Mouse (Mus musculus): ENCODE measurements around the gene Otx2. TPM values are rescaled to one million over a fixed set of nuclear protein-coding genes. Genes with fewer than 3 reads are reported as not detected.

The Otx2 gene
- 0.18 and 0.33 TPM in 2 replicates for polyA plus RNA-seq (2014; fragmentation: Nextera tagmentation; extraction: Ambion mirVana)

DNA sequence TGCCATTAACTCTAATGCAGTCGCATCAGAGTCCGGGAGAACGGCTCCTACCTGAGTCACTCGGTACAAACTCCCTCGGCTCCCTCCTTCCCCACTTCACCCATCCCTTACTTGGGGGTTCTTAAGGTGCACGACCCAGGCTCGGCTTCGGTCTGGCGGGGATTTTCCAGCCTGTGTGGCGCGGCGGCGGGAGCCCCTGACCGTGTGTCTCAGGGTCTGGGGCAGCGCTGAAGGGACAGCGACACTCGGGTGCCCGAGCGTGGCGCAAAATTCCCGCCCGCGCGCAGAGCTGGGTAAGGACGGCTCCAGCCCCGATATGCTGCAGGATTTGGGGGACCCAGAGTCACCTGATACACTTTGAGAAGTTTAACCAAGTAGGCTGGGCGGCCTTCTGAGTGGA, at the start of gene Otx2:
Gene Otx2, minus strand, starts transcription at position 279 of the 400 bp plus-strand sequence.
- ATAC-seq (ENCODE audit: insufficient read depth, low FRiP score, low TSS enrichment), result no peak
- no peak for DNase-seq (ENCODE audit: low spot score)
- Histone ChIP-seq H3K36me3 (ENCODE audit: control insufficient read depth, insufficient read depth, low read length) (no peaks in the 10 kb centered on the region), H3K4me3 (ENCODE audit: low read depth, low read length) (no peak within 1 kb of the TSS), H3K4me1 (ENCODE audit: control insufficient read depth, insufficient read depth, low read length) (no peaks in the 10 kb centered on the region), H3K27ac (ENCODE audit: low read depth, low read length) (no peak within 1 kb of the TSS), H3K9me3 (ENCODE audit: control insufficient read depth, low read length) (no peaks in the 10 kb centered on the region), H3K4me2 (ENCODE audit: low read depth) (no peak within 1 kb of the TSS), H3K27me3 (ENCODE audit: control insufficient read depth, insufficient read depth, low read length) (peaks cover 87% of the 10 kb centered on the region), H3K9ac (ENCODE audit: low read length) (no peak within 1 kb of the TSS)
- WGBS, result under 1% methylated on average over 27 of the region's 27 CpGs

DNA sequence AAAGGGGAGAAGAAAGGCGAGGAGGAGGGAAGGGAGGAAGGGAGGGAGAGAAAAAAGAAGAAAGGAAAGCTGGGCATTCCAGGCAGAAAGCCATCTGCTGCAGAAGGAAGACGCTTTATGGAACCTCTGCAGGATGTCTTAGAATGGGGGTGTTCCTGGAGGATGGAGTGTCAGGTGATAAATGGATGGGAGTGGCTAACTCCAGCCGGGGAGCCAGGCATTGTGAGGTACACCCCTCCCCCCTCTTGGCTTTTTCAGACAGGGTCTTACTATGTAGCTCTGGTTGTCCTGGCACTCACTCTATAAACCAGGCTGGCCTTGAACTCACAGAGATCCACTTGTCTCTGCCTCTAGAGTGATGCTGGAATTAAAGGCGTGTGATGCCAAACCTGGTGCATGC, 49.1 kb upstream of the Otx2 start:
- 25% methylated on average over 4 of the region's 4 CpGs for WGBS
- no peaks in the 10 kb centered on the region for H3K27me3 ChIP-seq (ENCODE audit: control insufficient read depth, insufficient read depth, low read length)
- H3K4me1 ChIP-seq (ENCODE audit: control insufficient read depth, insufficient read depth, low read length), result no peaks in the 10 kb centered on the region
- H3K4me3 ChIP-seq (ENCODE audit: low read depth, low read length), result no peak overlapping the region
- H3K27ac ChIP-seq (ENCODE audit: low read depth, low read length), result no peak overlapping the region
- ATAC-seq (ENCODE audit: insufficient read depth, low FRiP score, low TSS enrichment), result no peak
- no peak for DNase-seq (ENCODE audit: low spot score)
- H3K36me3 ChIP-seq (ENCODE audit: control insufficient read depth, insufficient read depth, low read length), result no peaks in the 10 kb centered on the region
- H3K9me3 ChIP-seq (ENCODE audit: control insufficient read depth, low read length), result no peaks in the 10 kb centered on the region
- H3K9ac ChIP-seq (ENCODE audit: low read length), result no peak overlapping the region
- no peak overlapping the region for H3K4me2 ChIP-seq (ENCODE audit: low read depth)

- H3K4me2 ChIP-seq (ENCODE audit: low read depth), result no peak overlapping the region
- no peak overlapping the region for H3K4me3 ChIP-seq (ENCODE audit: low read depth, low read length)
- no peak for ATAC-seq (ENCODE audit: insufficient read depth, low FRiP score, low TSS enrichment)
- H3K27me3 ChIP-seq (ENCODE audit: control insufficient read depth, insufficient read depth, low read length), result no peaks in the 10 kb centered on the region
- WGBS, result 80% methylated on average over 3 of the region's 3 CpGs
- no peak overlapping the region for H3K9ac ChIP-seq (ENCODE audit: low read length)
- no peaks in the 10 kb centered on the region for H3K4me1 ChIP-seq (ENCODE audit: control insufficient read depth, insufficient read depth, low read length)
- no peaks in the 10 kb centered on the region for H3K36me3 ChIP-seq (ENCODE audit: control insufficient read depth, insufficient read depth, low read length)
- H3K9me3 ChIP-seq (ENCODE audit: control insufficient read depth, low read length), result no peaks in the 10 kb centered on the region
- no peak for DNase-seq (ENCODE audit: low spot score)
- no peak overlapping the region for H3K27ac ChIP-seq (ENCODE audit: low read depth, low read length)
Measured at GRCm38 (mm10) chr14:48719296-48719695, 45.7 kb upstream of the Otx2 start.

- Histone ChIP-seq H3K4me2 (ENCODE audit: low read depth) (no peak overlapping the region), H3K4me3 (ENCODE audit: low read depth, low read length) (no peak overlapping the region), H3K4me1 (ENCODE audit: control insufficient read depth, insufficient read depth, low read length) (no peaks in the 10 kb centered on the region), H3K27ac (ENCODE audit: low read depth, low read length) (no peak overlapping the region), H3K36me3 (ENCODE audit: control insufficient read depth, insufficient read depth, low read length) (no peaks in the 10 kb centered on the region), H3K27me3 (ENCODE audit: control insufficient read depth, insufficient read depth, low read length) (no peaks in the 10 kb centered on the region), H3K9me3 (ENCODE audit: control insufficient read depth, low read length) (no peaks in the 10 kb centered on the region), H3K9ac (ENCODE audit: low read length) (no peak overlapping the region)
- 81% methylated on average over 8 of the region's 8 CpGs for WGBS
- DNase-seq (ENCODE audit: low spot score), result no peak
- no peak for ATAC-seq (ENCODE audit: insufficient read depth, low FRiP score, low TSS enrichment)
Measured at GRCm38 (mm10) chr14:48717632-48718279, 44.1 kb upstream of the Otx2 start.

- DNase-seq (ENCODE audit: low spot score), result no peak
- no peak overlapping the region for H3K4me2 ChIP-seq (ENCODE audit: low read depth)
- no peak overlapping the region for H3K4me3 ChIP-seq (ENCODE audit: low read depth, low read length)
- H3K27ac ChIP-seq (ENCODE audit: low read depth, low read length), result no peak overlapping the region
- H3K9me3 ChIP-seq (ENCODE audit: control insufficient read depth, low read length), result no peaks in the 10 kb centered on the region
- 89% methylated on average over 4 of the region's 4 CpGs for WGBS
- H3K27me3 ChIP-seq (ENCODE audit: control insufficient read depth, insufficient read depth, low read length), result no peaks in the 10 kb centered on the region
- ATAC-seq (ENCODE audit: insufficient read depth, low FRiP score, low TSS enrichment), result no peak
- no peak overlapping the region for H3K9ac ChIP-seq (ENCODE audit: low read length)
- H3K36me3 ChIP-seq (ENCODE audit: control insufficient read depth, insufficient read depth, low read length), result no peaks in the 10 kb centered on the region
- H3K4me1 ChIP-seq (ENCODE audit: control insufficient read depth, insufficient read depth, low read length), result no peaks in the 10 kb centered on the region
Measured at GRCm38 (mm10) chr14:48716456-48716855, 42.8 kb upstream of the Otx2 start.

- Histone ChIP-seq H3K4me3 (ENCODE audit: low read depth, low read length) (no peak overlapping the region), H3K9ac (ENCODE audit: low read length) (no peak overlapping the region), H3K4me1 (ENCODE audit: control insufficient read depth, insufficient read depth, low read length) (no peaks in the 10 kb centered on the region), H3K9me3 (ENCODE audit: control insufficient read depth, low read length) (no peaks in the 10 kb centered on the region), H3K27me3 (ENCODE audit: control insufficient read depth, insufficient read depth, low read length) (peaks cover 37% of the 10 kb centered on the region), H3K36me3 (ENCODE audit: control insufficient read depth, insufficient read depth, low read length) (no peaks in the 10 kb centered on the region), H3K4me2 (ENCODE audit: low read depth) (no peak overlapping the region), H3K27ac (ENCODE audit: low read depth, low read length) (no peak overlapping the region)
- DNase-seq (ENCODE audit: low spot score) (peak; percentile 16), ATAC-seq (ENCODE audit: insufficient read depth, low FRiP score, low TSS enrichment) (peak; percentile 51)
- WGBS, result 73% methylated on average over 13 of the region's 13 CpGs
Measured at GRCm38 (mm10) chr14:48710871-48711370, 37.3 kb upstream of the Otx2 start.

DNA sequence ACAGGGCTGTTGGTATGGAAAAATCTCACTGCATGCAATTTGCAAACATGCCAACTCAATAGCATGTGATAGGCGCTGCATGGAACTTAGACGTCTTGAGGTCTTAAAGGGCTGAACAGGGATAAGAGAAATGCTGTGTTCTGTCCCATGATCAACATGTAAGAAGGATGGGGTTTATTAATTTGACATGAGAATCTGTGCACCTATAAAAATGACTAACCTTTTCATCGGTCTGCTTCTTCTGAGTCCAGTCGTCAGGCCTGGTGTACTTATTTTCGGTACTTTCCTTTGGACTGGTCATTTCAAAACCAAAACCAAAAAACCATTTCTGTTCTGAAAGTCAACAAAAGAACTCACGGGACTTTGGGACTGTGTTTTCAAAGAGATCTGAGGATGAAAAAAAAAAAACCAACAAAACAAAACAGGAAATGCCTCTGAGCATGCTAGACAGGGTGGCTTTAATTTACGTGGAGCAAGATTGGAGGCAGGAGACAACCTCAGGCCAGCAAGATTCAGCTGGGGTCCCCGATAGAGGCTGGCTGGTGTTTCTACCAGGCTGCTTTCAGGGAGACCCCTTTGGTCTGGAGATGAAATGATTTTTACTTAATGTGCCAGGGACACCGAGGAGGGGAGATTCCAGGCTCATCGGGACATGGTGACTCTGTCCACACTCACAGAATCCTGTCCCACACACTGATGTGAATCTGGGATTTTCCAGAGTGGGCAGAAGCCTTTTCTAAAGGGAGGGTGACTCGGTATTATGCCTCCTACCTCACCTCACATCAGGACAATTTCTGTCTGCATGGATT, 36.6 kb upstream of the Otx2 start:
- DNase-seq (ENCODE audit: low spot score), result no peak
- Histone ChIP-seq H3K4me3 (ENCODE audit: low read depth, low read length) (0 out of 2 replicates have a peak overlapping the region, but pooled peaks have one; percentile 10), H3K9ac (ENCODE audit: low read length) (no peak overlapping the region), H3K27ac (ENCODE audit: low read depth, low read length) (no peak overlapping the region), H3K4me1 (ENCODE audit: control insufficient read depth, insufficient read depth, low read length) (no peaks in the 10 kb centered on the region), H3K4me2 (ENCODE audit: low read depth) (peak overlapping the region; percentile 40), H3K9me3 (ENCODE audit: control insufficient read depth, low read length) (no peaks in the 10 kb centered on the region), H3K27me3 (ENCODE audit: control insufficient read depth, insufficient read depth, low read length) (peaks cover 43% of the 10 kb centered on the region), H3K36me3 (ENCODE audit: control insufficient read depth, insufficient read depth, low read length) (no peaks in the 10 kb centered on the region)
- ATAC-seq (ENCODE audit: insufficient read depth, low FRiP score, low TSS enrichment), result 0 out of 2 replicates have a peak, but pooled peaks have one; percentile 6
- 41% methylated on average over 11 of the region's 11 CpGs for WGBS

GRCm38 (mm10) chr14:48709371-48710061, 35.9 kb upstream of the Otx2 start:
- peak; percentile 70 for DNase-seq (ENCODE audit: low spot score)
- no peak overlapping the region for H3K27ac ChIP-seq (ENCODE audit: low read depth, low read length)
- WGBS, result 2% methylated on average over 20 of the region's 20 CpGs

More at GRCm38 (mm10) chr14:48709371-48710061, 35.9 kb upstream of the Otx2 start:
- peaks cover 51% of the 10 kb centered on the region for H3K27me3 ChIP-seq (ENCODE audit: control insufficient read depth, insufficient read depth, low read length)
- H3K4me2 ChIP-seq (ENCODE audit: low read depth), result peak overlapping the region; percentile 40
- H3K4me3 ChIP-seq (ENCODE audit: low read depth, low read length), result peak overlapping the region; percentile 10; the same call in 1 of the 2 replicates
- no peaks in the 10 kb centered on the region for H3K36me3 ChIP-seq (ENCODE audit: control insufficient read depth, insufficient read depth, low read length)
- peak; percentile 86 for ATAC-seq (ENCODE audit: insufficient read depth, low FRiP score, low TSS enrichment)
- H3K9ac ChIP-seq (ENCODE audit: low read length), result no peak overlapping the region
- no peaks in the 10 kb centered on the region for H3K4me1 ChIP-seq (ENCODE audit: control insufficient read depth, insufficient read depth, low read length)
- no peaks in the 10 kb centered on the region for H3K9me3 ChIP-seq (ENCODE audit: control insufficient read depth, low read length)
